Mouse (Mus musculus) E14TG2a.4 (cell line): ENCODE results near the gene Art3.

ENCODE experiments used
- CTCF ChIP-seq: conservative IDR thresholded peaks from 2 replicates; pipeline ENCODE4 v1.5.1; 2014; ENCODE audit warnings: low read length
- NANOG ChIP-seq: IDR thresholded peaks from 2 replicates; pipeline ENCODE4 v1.6.1; 2014; ENCODE audit warnings: borderline replicate concordance, low read length, mixed read lengths
- POU5F1 ChIP-seq: IDR thresholded peaks from 2 replicates; pipeline ENCODE4 v1.6.1; 2014; ENCODE audit warnings: low read length, borderline replicate concordance

DNA sequence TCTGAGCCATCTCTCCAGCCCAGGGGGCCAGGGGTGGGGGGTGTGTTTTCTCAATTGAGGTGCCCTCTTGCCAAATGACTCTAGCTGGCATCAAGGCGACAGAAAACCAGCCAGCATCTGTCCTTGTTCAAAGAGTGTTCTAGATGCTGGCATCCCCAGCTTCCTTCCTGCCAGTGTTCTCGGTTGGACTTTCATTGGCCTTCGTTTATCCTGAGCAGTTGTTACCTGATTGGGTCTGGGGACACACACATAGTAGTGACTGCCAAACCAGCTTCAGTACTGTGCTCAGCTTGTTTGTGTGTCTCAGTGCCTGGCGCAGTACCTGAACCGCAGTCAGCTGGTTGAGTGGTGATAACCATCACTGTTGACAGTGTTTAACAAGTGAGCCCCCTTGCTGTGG, 54.5 kb downstream of the Art3 start:
- TF ChIP-seq CTCF (no peak), NANOG (no peak), POU5F1 (no peak)
